Mouse (Mus musculus): ENCODE results near the gene Nol10. TPM values are rescaled to one million over a fixed set of nuclear protein-coding genes. Genes with fewer than 3 reads are reported as not detected.

Gene Nol10
- total RNA-seq, 2 experiments from 2014 or later = 20.3 to 21.4 TPM

Small RNA genes within 50 kb of the gene (microRNA-seq; reads per million reads assigned to microRNA genes)
- gene Mir3066 = 2.7 to 4.0 reads per million in 2 experiments

Other genes with a start within 250 kb of the Nol10 start
- gene Kcnf1, start 171.6 kb upstream of the Nol10 start, total RNA-seq (2021) = 100 to 1,000 TPM; 102 to 132 TPM
- 100 to 1,000 TPM; 149 to 160 TPM for gene Pdia6, start 81.9 kb upstream of the Nol10 start, total RNA-seq (2021)
- gene Atp6v1c2, start 19.1 kb upstream of the Nol10 start, total RNA-seq (2021) = 1 to 10 TPM; 4.4 to 4.6 TPM
- 10 to 100 TPM; 56.0 to 63.5 TPM for gene Odc1, start 196.3 kb downstream of the Nol10 start, total RNA-seq (2021)

All from left cerebral cortex, postnatal 25 days (tissue).